Mouse (Mus musculus): ENCODE data around the gene Olfr279. TPM values are rescaled to one million over a fixed set of nuclear protein-coding genes. Genes with fewer than 3 reads are reported as not detected.
A peak's percentile ranks its signal among the peaks of the same experiment; 100 is the strongest.

Gene Olfr279
- total RNA-seq (2014; fragmentation: Nextera tagmentation) (not detected in 2 replicates), total RNA-seq (2017) (not detected in 2 replicates)

DNA sequence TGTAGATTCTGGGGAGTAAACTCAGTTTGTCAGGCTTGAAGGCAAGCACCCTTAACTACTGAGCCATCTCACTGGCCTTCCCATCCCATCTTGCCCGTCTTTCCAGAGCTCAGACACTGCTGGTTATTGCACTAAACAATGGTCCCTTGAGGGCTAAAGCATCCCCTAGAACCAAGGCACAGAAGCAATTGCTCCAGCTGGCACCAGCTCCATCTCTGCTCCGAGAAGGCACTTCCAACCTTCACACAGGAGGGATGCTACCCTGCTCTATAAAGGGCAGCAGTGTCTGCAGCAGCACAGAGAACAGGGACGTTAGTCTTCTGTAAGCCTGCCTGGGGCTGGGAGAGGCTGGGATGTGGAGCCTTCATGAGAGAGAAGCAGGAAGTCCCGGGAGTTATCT, at the start of gene Olfr279:
Olfr279 (plus strand) TSS at position 301 of the 400 bp plus-strand sequence.
- ATAC-seq (replicated peaks; ENCODE audit: poor library complexity, severe bottlenecking): no peak

DNA sequence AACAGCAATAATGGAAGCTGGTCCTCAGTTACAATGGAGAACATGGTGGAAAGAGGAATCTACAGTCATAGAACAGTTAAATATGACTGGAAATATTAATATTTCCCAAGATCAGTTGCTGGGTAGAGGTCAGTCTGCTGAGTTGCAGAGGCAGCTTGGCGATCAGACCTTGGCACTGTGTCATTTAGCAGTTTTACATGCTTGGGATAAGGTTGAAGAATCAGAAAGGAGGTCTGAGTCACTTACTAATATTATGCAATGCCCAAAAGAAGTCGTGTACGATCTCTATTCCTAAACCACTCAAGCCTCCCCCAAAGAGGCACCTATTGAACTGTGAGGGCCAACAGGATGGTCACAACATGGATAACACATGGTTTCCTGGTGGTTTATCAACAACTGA, 47.6 kb upstream of the Olfr279 start:
- no peak for ATAC-seq (replicated peaks; ENCODE audit: poor library complexity, severe bottlenecking)

DNA sequence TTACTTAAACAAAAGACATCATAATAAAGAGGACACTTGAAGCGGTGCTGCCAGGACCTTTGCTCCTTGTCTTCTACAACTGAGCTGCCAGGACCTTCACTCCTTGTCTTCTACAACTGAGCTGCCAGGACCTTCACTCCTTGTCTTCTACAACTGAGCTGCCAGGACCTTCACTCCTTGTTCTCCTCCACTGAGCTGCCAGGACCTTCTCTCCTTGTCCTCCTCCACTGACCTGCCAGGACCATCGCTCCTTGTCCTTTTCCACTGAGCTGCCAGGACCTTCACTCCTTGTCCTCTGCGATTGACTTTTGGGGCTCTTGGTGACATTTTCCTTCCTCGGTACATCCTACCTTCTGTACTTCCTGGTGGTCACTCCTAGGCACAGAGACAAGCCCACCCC, 43.7 kb upstream of the Olfr279 start:
- no peak for ATAC-seq (replicated peaks; ENCODE audit: poor library complexity, severe bottlenecking)

DNA sequence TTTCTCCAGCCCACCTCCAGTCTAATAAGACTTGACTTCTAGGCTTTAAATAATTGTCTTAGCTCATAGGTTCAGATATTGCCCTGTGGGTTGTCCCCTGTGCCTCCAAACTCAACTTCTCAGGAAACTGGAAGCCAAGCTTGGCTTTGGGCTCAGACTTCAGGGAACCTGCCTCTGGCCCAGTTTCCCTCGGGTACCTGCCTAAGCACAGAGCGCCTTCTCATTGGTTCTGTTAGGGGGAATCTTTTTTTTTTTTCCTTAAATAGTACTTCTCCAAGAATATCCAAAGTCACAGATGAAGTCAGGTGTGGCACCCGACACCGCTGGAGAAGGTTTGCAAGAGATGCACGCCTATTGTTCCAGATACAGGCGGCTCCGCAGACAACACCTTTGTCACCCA, 39.9 kb upstream of the Olfr279 start, which contains the start of gene Olfr281:
Olfr281 (plus strand) TSS at position 301 of the 400 bp plus-strand sequence.
- no peak for ATAC-seq (replicated peaks; ENCODE audit: poor library complexity, severe bottlenecking)

DNA sequence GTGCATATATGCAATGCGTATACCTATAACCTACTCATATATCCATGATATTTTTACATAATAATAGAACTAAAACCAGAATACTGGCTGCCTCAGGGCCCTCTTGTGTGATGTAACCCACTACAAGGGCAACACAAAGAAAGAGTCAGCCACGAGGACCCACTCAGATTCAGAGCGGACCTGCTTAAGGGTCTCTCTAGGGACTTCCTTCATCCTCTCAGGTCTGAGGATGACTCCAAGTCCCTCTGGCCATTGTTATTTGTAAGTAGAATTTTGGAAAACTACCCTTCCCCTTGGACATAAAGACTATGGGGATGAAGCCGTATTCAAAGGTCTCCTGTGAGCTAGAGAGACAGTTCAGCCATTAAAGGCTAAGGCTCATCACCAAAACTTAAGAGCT, 22.6 kb upstream of the Olfr279 start, which contains the start of gene OR5BS1P:
OR5BS1P (plus strand) TSS at position 301 of the 400 bp plus-strand sequence.
- no peak for ATAC-seq (replicated peaks; ENCODE audit: poor library complexity, severe bottlenecking)

DNA sequence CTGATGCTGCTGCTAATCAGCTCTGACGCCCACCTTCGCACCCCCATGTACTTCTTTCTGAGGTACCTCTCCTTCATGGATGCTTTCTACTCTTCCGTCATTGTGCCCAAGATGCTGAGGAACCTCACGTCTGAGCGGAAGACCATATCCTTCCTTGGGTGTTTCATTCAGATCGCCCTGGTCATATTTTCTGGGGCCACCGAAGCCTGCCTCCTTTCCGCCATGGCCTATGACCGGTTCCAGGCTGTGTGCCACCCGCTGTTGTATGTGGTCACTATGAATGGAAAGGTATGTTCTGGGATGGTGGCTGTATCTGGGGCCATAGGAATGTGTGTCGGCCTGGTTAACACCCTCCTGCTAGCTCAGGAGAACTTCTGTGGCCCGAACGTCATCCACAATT, 20.7 kb upstream of the Olfr279 start:
- no peak for ATAC-seq (replicated peaks; ENCODE audit: poor library complexity, severe bottlenecking)

DNA sequence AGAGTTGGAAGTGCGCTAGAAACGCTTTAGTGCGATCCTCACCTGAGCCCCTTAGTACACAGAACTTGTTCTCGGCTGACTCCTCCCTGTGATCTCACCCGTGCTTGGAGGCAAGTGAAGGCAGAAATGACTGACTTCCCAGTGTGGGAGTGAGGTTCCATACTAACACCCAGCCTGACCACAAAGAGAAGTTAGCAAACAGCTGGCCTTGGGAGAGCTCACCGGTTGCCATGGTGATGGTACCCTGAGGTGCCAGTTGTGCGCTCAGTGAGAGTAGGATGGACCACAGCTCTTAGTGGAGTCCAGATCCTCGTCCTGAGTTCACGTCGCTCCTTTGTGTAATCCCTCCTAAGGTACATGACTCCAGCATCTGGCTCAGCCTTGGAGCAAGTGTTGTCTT, 17.2 kb upstream of the Olfr279 start:
- 0 out of 2 replicates have a peak, but pooled peaks have one; percentile 5 for ATAC-seq (replicated peaks; ENCODE audit: poor library complexity, severe bottlenecking)

DNA sequence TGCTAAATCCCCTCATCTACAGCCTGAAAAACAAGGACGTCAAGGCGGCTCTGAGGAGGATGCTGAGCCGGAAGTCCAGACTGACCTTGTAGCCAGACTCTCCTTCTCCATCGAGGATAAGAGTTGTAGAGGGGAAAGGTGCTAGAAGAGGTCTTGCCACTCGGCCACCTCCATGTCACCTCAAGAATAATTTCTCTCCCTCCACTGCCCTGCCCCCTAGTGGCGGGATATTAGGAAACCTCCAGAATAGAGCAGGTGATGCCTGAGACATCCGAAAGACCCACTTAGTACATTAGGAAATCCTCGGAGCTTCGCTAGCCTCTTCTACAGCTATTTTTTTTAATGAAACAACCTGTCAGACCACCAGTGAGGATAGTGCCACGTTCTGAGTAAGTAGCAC, 16.8 kb upstream of the Olfr279 start:
- peak; percentile 61 for ATAC-seq (replicated peaks; ENCODE audit: poor library complexity, severe bottlenecking)

DNA sequence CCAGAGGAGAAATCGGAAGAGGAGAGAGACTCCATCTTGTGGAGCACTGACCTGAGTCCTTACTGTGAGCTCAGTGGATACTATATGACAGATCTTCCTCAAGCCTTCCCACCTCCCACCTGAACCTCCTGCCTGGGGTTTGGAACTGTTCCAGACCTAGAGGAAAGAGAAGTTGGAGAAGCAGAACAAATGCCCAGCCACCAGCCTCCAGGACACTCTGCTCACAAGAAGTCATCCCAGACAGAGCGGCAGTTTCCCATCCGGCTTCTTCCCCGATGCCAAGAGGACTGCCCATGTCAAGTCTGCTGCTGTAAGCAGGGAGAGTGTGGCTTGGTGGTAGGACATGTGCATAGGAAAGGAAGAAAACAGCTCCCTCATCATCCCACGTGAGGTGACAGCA, 15.9 kb upstream of the Olfr279 start:
- ATAC-seq (replicated peaks; ENCODE audit: poor library complexity, severe bottlenecking): no peak

DNA sequence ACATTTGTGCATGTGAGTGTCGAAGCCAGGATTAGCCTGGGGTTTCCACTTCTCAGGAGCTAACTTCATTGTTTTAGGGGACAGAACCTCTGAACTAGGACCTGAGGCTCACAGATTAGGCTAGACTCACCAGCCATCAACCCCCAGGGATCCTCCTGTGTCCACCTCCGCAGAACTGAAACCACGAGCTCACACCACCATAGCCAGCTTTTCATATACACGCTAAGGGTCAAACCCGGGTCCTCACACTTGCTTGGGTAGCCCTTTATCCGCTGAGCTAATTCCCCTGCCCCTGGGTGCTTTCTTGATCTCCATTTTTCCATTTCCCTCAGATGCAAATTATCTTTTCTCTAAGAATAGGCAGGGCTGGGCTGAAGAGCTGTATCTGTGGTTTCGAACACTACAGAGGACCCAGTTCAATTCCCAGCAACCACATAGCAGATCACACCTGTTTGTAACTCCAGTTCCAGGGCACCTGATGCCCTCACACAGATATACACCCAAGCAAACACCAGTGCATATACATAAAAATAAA, 12.6 kb upstream of the Olfr279 start:
- no peak for ATAC-seq (replicated peaks; ENCODE audit: poor library complexity, severe bottlenecking)

DNA sequence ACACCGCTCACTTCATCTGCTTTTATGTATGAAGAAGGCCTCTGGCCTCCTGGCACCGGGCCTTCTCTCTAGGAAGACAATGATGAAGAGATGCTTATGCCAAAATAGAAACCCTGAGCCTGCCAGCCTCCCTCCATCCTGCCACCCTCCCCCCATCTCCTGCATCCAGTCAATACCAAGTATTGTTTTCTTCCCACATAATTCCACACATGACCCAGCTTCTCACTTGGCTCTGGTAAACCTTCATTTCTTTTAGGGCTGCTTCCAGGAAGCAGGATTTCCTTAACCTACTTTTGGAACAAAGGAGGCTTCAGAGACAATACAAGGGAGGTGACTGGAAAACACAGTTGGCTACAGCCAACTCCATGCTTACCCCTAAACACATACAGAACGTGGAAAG, 9.5 kb upstream of the Olfr279 start, which contains the start of gene Lalba:
Lalba (minus strand) TSS at position 21 of the 400 bp plus-strand sequence.
- ATAC-seq (replicated peaks; ENCODE audit: poor library complexity, severe bottlenecking): no peak

DNA sequence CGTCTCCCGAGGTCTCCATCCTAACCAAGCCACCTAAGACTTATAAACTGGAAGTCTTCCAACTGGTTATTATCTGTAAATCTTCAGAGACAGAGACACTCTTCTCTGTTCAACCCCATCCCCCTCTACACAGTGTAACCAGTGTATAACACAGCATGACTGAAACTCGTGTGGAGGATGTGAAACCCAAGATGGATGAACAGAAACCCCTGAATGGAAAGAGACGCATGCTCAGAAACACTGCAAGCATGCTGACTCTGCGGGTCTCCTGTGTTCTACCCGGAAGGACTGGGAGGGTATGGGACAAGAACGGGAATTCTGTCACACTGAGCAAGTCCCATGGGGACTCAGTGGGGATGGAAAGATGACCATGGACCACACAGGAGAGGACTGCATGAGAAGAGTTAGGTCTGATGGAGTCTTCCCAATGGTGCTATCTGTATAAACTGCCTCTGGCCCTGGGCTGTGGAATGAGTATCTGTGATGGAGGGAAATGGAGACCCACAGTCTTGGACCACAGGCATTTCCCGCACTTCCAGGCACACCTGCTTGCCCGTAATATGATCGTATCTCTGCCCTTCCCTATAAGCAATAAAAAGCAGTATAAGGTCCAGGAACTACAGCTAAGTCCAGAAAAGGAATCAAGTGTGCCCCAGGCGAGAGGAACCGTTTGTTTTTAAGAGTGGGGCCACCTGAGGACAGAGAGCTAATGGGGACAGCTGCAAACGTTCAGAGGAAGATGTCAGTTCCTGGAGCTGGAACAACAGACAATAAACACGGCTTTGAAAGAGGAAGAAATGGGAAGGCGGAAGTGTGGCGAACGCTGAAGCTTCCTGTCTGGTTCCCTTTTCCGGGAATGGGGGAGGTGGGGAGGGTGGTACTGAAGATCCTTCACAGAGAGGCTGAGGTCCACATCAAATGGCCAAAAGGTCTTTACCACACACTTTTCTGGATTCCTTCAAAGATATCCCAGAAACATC, 8.0 kb upstream of the Olfr279 start:
- peak; percentile 90 for ATAC-seq (replicated peaks; ENCODE audit: poor library complexity, severe bottlenecking)

DNA sequence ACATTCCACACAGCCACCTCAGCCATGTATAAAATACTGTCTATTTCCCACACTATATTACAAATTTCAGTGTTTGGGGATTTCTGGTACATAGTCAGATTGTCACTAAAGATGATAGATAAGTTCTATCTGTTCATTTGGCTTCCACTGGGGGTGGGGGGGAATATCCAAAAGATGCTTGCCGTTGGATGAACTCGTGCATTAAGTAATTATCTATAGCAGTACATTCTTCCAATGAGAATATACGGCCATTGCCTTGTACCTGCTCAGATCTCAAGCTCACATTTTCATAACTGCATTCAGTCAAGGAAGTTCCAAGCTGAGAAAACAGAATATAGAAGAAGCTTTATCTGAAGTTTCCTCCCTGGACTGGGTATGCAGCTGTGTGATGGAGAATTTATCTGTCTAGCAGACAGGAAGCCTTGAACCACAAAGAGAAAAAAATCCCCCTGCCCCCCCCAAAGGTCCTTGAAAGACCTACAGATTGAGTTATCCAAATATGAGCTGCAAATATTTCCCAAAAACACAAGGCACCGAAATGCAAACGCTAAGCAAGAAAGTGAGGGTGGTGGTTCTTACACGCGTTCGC, 5.7 kb upstream of the Olfr279 start:
- no peak for ATAC-seq (replicated peaks; ENCODE audit: poor library complexity, severe bottlenecking)

DNA sequence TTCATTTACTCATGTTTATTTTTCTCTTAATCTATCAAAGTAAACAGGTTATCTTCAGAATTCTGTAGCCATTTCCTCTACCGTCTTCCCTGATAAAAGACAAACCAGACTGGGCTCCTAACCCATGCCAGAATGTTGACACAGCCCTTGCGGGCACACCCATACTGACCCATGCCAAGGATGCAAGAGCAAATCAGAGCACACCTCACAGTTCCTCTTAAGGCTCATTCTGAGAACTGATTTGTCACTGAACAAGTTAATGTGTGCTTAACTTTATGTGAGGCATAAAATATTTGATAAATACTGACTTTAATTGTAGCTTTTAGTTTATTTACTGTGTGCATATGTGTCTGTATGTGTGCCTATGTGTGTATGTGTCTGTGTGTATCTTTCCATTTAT, 870 bp upstream of the Olfr279 start:
- no peak for ATAC-seq (replicated peaks; ENCODE audit: poor library complexity, severe bottlenecking)

DNA sequence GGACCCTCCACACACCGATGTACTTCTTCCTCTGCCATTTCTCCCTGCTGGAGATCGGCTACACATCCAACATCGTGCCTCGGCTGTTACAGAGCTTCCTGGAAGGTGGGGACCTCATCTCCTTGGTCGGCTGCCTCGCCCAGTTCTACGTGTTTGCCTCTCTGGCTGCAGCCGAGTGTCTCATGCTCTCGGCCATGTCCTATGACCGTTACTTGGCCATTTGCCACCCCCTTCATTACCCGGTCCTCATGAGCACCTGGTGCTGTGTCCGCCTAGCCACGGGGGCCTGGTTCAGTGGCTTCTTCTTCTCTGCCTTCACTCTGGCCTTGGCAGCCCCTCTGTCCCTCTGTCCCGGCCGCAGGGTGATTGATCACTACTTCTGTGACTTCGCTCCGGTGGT, 5.4 kb downstream of the Olfr279 start:
- ATAC-seq (replicated peaks; ENCODE audit: poor library complexity, severe bottlenecking): no peak

DNA sequence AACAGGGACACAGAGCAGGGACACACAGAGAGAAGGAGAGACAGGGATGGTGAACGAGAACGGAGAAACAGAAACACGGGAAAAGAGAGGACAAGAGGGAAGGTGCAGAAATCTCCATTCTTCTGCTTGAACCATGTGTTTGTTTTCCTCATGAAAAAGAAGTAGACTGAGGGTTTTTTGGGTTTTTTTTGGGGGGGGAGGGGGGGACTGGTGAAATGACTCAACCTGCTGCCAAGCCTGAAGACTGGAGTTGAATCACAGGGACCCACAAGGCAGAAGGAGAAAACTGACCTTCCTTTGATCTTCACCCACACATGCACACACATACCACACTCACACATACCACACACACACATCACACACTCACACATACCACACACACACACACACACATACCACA, 11.1 kb downstream of the Olfr279 start:
- ATAC-seq (replicated peaks; ENCODE audit: poor library complexity, severe bottlenecking): no peak

DNA sequence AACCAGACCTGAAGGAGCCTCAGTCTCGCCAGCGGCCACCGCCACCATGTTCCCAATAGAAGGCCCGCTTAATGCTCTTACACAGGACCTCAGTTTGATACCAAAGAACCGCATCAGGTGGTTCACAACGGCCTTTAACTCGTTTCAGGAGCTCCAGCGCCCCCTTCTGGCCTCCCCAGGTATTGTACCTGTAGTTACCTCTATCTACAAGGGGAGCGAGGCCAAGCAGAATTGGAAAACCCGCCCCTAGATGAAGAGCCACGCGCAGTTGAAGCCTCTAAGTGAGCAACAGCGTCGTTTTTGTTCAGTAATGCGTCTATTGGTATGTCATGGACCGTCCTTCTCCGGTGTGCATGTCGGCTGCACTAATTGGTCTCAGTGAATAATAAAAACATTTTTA, 12.3 kb downstream of the Olfr279 start:
- peak; percentile 65 for ATAC-seq (replicated peaks; ENCODE audit: poor library complexity, severe bottlenecking)

DNA sequence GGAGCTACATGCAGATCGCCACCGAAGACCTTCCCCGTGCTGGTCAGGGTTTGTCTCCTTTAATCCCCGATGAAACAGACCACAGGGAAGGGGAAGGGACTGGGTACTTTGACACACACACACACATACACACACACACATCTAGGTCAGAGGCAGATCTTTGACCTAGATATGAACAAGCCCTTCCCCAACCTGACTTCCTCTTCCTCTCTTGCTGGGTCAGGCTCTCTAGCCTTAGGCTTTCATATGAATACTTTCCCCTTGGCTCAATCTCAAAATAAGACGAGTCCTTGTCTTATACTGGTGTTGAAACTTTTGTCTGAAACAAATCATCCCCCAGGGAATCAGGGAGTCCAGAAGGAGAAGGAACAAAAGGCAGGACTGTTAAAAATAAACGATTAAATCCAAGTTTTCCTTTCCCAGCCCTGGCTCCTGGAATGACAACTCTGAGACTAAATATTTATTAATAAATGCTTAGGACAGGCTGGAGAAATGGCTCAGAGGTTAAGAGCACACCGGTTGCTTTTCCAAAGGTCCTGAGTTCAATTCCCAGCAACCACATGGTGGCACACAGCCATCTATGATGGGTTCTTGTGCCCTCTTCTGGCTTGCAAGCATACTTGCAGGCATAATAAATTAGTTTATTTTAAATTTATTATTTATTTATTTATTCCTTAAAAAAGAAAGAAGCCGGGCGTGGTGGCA, 14.2 kb downstream of the Olfr279 start:
- peak; percentile 76 for ATAC-seq (replicated peaks; ENCODE audit: poor library complexity, severe bottlenecking)

DNA sequence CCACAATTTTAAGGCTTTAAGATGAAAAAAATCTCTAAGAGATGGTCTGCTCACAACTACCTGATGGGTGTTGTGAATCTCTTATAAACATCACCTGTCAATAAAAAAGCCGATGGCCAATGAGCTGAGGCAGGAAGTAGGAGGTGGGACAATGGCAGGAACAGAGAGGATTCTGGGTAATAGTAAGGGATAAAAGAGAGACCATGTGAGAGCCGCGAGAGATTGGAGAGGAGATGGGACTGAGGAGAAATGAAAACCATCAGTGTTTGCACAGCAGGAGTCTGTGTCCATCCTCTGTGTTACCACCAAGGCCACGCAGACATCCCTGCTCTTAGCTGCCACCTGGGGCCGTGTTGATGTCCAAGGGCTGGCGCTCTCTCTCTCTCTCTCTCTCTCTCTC, 15.1 kb downstream of the Olfr279 start:
- no peak for ATAC-seq (replicated peaks; ENCODE audit: poor library complexity, severe bottlenecking)

DNA sequence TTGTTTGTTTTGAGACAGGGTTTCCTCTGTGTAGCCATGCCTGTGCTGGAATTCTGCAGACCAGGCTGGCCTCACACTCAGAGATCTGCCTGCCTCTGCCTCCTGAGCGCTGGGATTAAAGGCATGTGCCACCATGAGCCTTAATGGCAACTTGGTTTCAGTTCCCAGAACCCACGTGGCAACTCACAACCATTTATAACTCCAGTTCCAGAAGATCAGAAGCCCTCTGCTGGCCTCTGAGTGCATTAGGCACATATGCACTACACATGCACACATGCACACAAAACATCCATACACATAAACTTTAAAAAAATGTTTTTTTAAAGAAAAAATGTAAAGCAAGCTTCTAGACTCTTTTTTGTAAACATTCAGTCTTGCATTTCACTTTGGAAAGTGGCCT, 17.2 kb downstream of the Olfr279 start:
- no peak for ATAC-seq (replicated peaks; ENCODE audit: poor library complexity, severe bottlenecking)
